22 mouse cellular contexts compared by ENCODE assay signal in genomic region chr10:122685297-122685696, GRCm38 (mm10).
"Had no signal": no experiment of that assay in that cellular context is flagged by ENCODE, and none has a peak within 500 bp of the region (broad histone marks: within the 10 kb centered on the region; RNA-seq: fewer than 3 reads in every experiment).

No protein-coding gene starts in this region.

- H3K27me3 ChIP-seq: heart, embryonic 15.5 days; hindbrain, embryonic 15.5 days had no signal

- H3K27ac ChIP-seq: heart, adult 2 months; heart, embryonic 13.5 days; heart, embryonic 15.5 days; hindbrain, embryonic 13.5 days; hindbrain, embryonic 15.5 days; left cerebral cortex, adult 2 months; limb, embryonic 10.5 days; limb, embryonic 12.5 days had no signal

- H3K9me3 ChIP-seq: heart, embryonic 13.5 days; heart, embryonic 15.5 days; hindbrain, embryonic 13.5 days; hindbrain, embryonic 15.5 days; limb, embryonic 10.5 days; limb, embryonic 12.5 days had no signal

- DNase-seq: forebrain, postnatal 0 days; gastrocnemius, postnatal 14 days; gastrocnemius, postnatal 36 days; heart, adult 2 months; heart, postnatal 14 days; heart, postnatal 36 days; kidney, adult 11 months; kidney, adult 2 months; kidney, adult 9 months; kidney, postnatal 10 days; kidney, postnatal 25 days; kidney, postnatal 4 days had no signal

- H3K4me2 ChIP-seq: heart, embryonic 11.5 days; heart, embryonic 13.5 days; heart, embryonic 15.5 days; hindbrain, embryonic 13.5 days; hindbrain, embryonic 15.5 days; limb, embryonic 12.5 days had no signal

- H3K4me3 ChIP-seq: heart, adult 2 months; heart, embryonic 13.5 days; heart, embryonic 15.5 days; hindbrain, embryonic 13.5 days; hindbrain, embryonic 15.5 days; layer of hippocampus, adult 2 months; left cerebral cortex, adult 2 months; limb, embryonic 10.5 days; limb, embryonic 12.5 days had no signal

- ATAC-seq: forebrain, postnatal 0 days; intestine, embryonic 16.5 days had no signal

- H3K9ac ChIP-seq: forebrain, postnatal 0 days; heart, embryonic 13.5 days; heart, embryonic 15.5 days; hindbrain, embryonic 13.5 days; hindbrain, embryonic 15.5 days; limb, embryonic 12.5 days had no signal

- H3K36me3 ChIP-seq: heart, embryonic 13.5 days; heart, embryonic 15.5 days; hindbrain, embryonic 15.5 days; limb, embryonic 10.5 days; limb, embryonic 12.5 days had no signal
